Mouse (Mus musculus): ENCODE measurements around the gene Hmgcll1.

The Hmgcll1 gene

GRCm38 (mm10) chr9:76043341-76043740 is 28.7 kb downstream of the Hmgcll1 start:
- in situ Hi-C loops (cut with MboI; ENCODE audit: low sequenced_read_pairs), result no loop called here

- in situ Hi-C loops (cut with MboI; ENCODE audit: low sequenced_read_pairs), result no loop called here
These were observed 46.3 kb downstream of the Hmgcll1 start for GRCm38 (mm10) chr9:76060935-76061334.

- in situ Hi-C loops (cut with MboI; ENCODE audit: low sequenced_read_pairs), result no loop called here
These were observed 46.8 kb downstream of the Hmgcll1 start for GRCm38 (mm10) chr9:76061492-76061891.

GRCm38 (mm10) chr9:76064164-76064563 is 49.5 kb downstream of the Hmgcll1 start:
- in situ Hi-C loops (cut with MboI; ENCODE audit: low sequenced_read_pairs), result no loop called here

- in situ Hi-C loops (cut with MboI; ENCODE audit: low sequenced_read_pairs), result no loop called here
These were observed 76.9 kb downstream of the Hmgcll1 start for GRCm38 (mm10) chr9:76091561-76091960.

GRCm38 (mm10) chr9:76097221-76097620 is 82.6 kb downstream of the Hmgcll1 start:
- in situ Hi-C loops (cut with MboI; ENCODE audit: low sequenced_read_pairs), result no loop called here

GRCm38 (mm10) chr9:76099981-76100380 is 85.3 kb downstream of the Hmgcll1 start:
- in situ Hi-C loops (cut with MboI; ENCODE audit: low sequenced_read_pairs), result loop anchor here (25.0 kb wide), 1 partner anchor 338 kb away; no protein-coding TSS in a partner anchor

- in situ Hi-C loops (cut with MboI; ENCODE audit: low sequenced_read_pairs), result loop anchor here (25.0 kb wide), 1 partner anchor 342 kb away; no protein-coding TSS in a partner anchor
These were observed 89.8 kb downstream of the Hmgcll1 start for GRCm38 (mm10) chr9:76104416-76104815.

GRCm38 (mm10) chr9:76104846-76105245 is 90.2 kb downstream of the Hmgcll1 start:
- in situ Hi-C loops (cut with MboI; ENCODE audit: low sequenced_read_pairs), result loop anchor here (25.0 kb wide), 1 partner anchor 343 kb away; no protein-coding TSS in a partner anchor

GRCm38 (mm10) chr9:76122888-76123287 is 108.2 kb downstream of the Hmgcll1 start:
- in situ Hi-C loops (cut with MboI; ENCODE audit: low sequenced_read_pairs), result loop anchor here (25.0 kb wide), 1 partner anchor 361 kb away; no protein-coding TSS in a partner anchor

- in situ Hi-C loops (cut with MboI; ENCODE audit: low sequenced_read_pairs), result loop anchor here (25.0 kb wide), 1 partner anchor 362 kb away; no protein-coding TSS in a partner anchor
These were observed 109.6 kb downstream of the Hmgcll1 start for GRCm38 (mm10) chr9:76124249-76124648.

- in situ Hi-C loops (cut with MboI; ENCODE audit: low sequenced_read_pairs), result no loop called here
These were observed 114.7 kb downstream of the Hmgcll1 start for GRCm38 (mm10) chr9:76129353-76129752.

GRCm38 (mm10) chr9:76134042-76134441 is 119.4 kb downstream of the Hmgcll1 start:
- in situ Hi-C loops (cut with MboI; ENCODE audit: low sequenced_read_pairs), result no loop called here

GRCm38 (mm10) chr9:76138378-76139109 is 123.9 kb downstream of the Hmgcll1 start:
- in situ Hi-C loops (cut with MboI; ENCODE audit: low sequenced_read_pairs), result no loop called here

GRCm38 (mm10) chr9:76145593-76145992 is 130.9 kb downstream of the Hmgcll1 start:
- in situ Hi-C loops (cut with MboI; ENCODE audit: low sequenced_read_pairs), result no loop called here

GRCm38 (mm10) chr9:76162446-76162845 is 147.8 kb downstream of the Hmgcll1 start:
- in situ Hi-C loops (cut with MboI; ENCODE audit: low sequenced_read_pairs), result no loop called here

GRCm38 (mm10) chr9:76168355-76168754 is 153.7 kb downstream of the Hmgcll1 start:
- in situ Hi-C loops (cut with MboI; ENCODE audit: low sequenced_read_pairs), result no loop called here

- in situ Hi-C loops (cut with MboI; ENCODE audit: low sequenced_read_pairs), result no loop called here
These were observed 158.1 kb downstream of the Hmgcll1 start for GRCm38 (mm10) chr9:76172686-76173295.

- in situ Hi-C loops (cut with MboI; ENCODE audit: low sequenced_read_pairs), result no loop called here
These were observed 164.6 kb downstream of the Hmgcll1 start for GRCm38 (mm10) chr9:76179221-76179620.
